In genomic region chr5:149677196-149677595, GRCm38 (mm10) we compare ENCODE assay signal across 20 mouse cellular contexts.
"Had no signal": no experiment of that assay in that cellular context is flagged by ENCODE, and none has a peak within 500 bp of the region (broad histone marks: within the 10 kb centered on the region; RNA-seq: fewer than 3 reads in every experiment).

No protein-coding gene starts in this region.

- DNase-seq: gastrocnemius, postnatal 14 days; gastrocnemius, postnatal 36 days; heart, adult 18-20 months; heart, postnatal 10 days; heart, postnatal 4 days; kidney, adult 18-20 months; kidney, adult 8-10 months; kidney, postnatal 10 days; kidney, postnatal 25 days; kidney, postnatal 4 days; layer of hippocampus, postnatal 36 days; left cerebral cortex, postnatal 4 days had no signal

- H3K27me3 ChIP-seq: heart, embryonic 12.5 days; intestine, embryonic 15.5 days; limb, embryonic 15.5 days had no signal

- H3K36me3 ChIP-seq: heart, embryonic 10.5 days; heart, embryonic 12.5 days; hindbrain, embryonic 10.5 days; hindbrain, embryonic 12.5 days; intestine, embryonic 15.5 days; limb, embryonic 13.5 days; limb, embryonic 15.5 days; liver, embryonic 12.5 days had no signal
